Mouse (Mus musculus): Measurements from ENCODE around the gene Gm49384. TPM values are rescaled to one million over a fixed set of nuclear protein-coding genes. Genes with fewer than 3 reads are reported as not detected.

Gm49384 gene
- polyA plus RNA-seq, 1 experiment from 2014 or later = 18.4 TPM

DNA sequence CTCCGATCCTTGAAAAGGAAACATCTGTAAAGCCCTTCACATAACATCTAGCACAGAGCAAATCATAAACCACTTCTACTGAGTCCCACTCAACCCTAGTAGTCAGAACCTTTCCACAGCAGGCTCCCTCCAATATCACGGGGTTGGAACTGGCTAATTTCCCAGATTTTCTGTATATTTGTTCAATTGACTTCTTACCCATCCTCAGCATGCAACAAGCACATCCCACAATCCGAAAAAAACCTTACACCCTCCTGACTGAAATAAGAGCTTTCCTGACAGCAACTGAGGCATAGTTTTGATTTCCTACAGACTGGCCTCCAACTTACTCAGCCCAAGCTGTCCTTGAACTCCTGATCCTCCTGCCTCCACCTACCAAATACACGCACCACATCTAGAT lies 47.6 kb downstream of the Gm49384 start:
- Histone ChIP-seq H3K27ac (replicated peaks; ENCODE audit: low read depth, low read length) (no peak overlapping the region), H3K27me3 (replicated peaks; ENCODE audit: control insufficient read depth, insufficient read depth, low read length) (no peaks in the 10 kb centered on the region), H3K4me3 (ENCODE audit: low read depth, low read length) (no peak overlapping the region), H3K9me3 (ENCODE audit: control insufficient read depth, low read length) (no peaks in the 10 kb centered on the region), H3K4me1 (ENCODE audit: control insufficient read depth, insufficient read depth, low read length) (0 out of 2 replicates have a peak, but pooled peaks cover 4% of the 10 kb centered on the region), H3K9ac (ENCODE audit: low read depth, low read length) (no peak overlapping the region), H3K36me3 (ENCODE audit: control insufficient read depth, insufficient read depth, low read length) (peaks cover 20% of the 10 kb centered on the region), H3K4me2 (ENCODE audit: low read depth, low read length) (no peak overlapping the region)
- DNase-seq (ENCODE audit: low spot score) (no peak), ATAC-seq (ENCODE audit: low read depth) (no peak)
- WGBS = 81% methylated on average over 4 of the region's 4 CpGs

GRCm38 (mm10) chr12:69155923-69156322 lies 48.1 kb downstream of the Gm49384 start:
- Histone ChIP-seq H3K27me3 (replicated peaks; ENCODE audit: control insufficient read depth, insufficient read depth, low read length) (no peaks in the 10 kb centered on the region), H3K36me3 (ENCODE audit: control insufficient read depth, insufficient read depth, low read length) (peaks cover 20% of the 10 kb centered on the region), H3K4me1 (ENCODE audit: control insufficient read depth, insufficient read depth, low read length) (0 out of 2 replicates have a peak, but pooled peaks cover 4% of the 10 kb centered on the region), H3K9me3 (ENCODE audit: control insufficient read depth, low read length) (no peaks in the 10 kb centered on the region), H3K27ac (replicated peaks; ENCODE audit: low read depth, low read length) (no peak overlapping the region), H3K9ac (ENCODE audit: low read depth, low read length) (no peak overlapping the region), H3K4me3 (ENCODE audit: low read depth, low read length) (no peak overlapping the region), H3K4me2 (ENCODE audit: low read depth, low read length) (no peak overlapping the region)
- DNase-seq (ENCODE audit: low spot score) = no peak
- WGBS = 80% methylated on average over 2 of the region's 2 CpGs
- no peak for ATAC-seq (ENCODE audit: low read depth)

DNA sequence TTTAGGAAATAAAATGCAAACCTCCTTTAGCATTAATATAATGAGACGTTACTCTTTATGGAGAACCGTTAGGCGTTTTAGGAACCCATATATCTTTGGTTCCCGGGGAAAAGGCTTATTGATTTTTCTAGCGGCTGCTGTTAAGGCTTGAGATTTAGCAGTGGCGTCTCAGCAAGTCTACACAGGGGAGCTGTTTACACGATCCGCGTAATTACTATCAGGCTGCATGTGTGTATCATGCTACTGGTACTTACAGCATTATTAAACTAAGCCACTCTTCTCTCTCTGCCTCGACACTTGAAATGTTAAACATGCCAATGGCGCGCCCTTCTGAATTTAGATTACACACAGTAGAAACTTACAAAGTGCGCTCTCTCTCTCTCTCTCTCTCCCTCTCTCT lies 54.0 kb downstream of the Gm49384 start:
- DNase-seq (ENCODE audit: low spot score) (no peak), ATAC-seq (ENCODE audit: low read depth) (no peak)
- Histone ChIP-seq H3K4me3 (ENCODE audit: low read depth, low read length) (no peak overlapping the region), H3K9ac (ENCODE audit: low read depth, low read length) (no peak overlapping the region), H3K27me3 (replicated peaks; ENCODE audit: control insufficient read depth, insufficient read depth, low read length) (no peaks in the 10 kb centered on the region), H3K27ac (replicated peaks; ENCODE audit: low read depth, low read length) (no peak overlapping the region), H3K4me2 (ENCODE audit: low read depth, low read length) (no peak overlapping the region), H3K9me3 (ENCODE audit: control insufficient read depth, low read length) (no peaks in the 10 kb centered on the region), H3K4me1 (ENCODE audit: control insufficient read depth, insufficient read depth, low read length) (no peaks in the 10 kb centered on the region), H3K36me3 (ENCODE audit: control insufficient read depth, insufficient read depth, low read length) (no peaks in the 10 kb centered on the region)
- WGBS = 79% methylated on average over 13 of the region's 13 CpGs

- WGBS = 94% methylated on average over 5 of the region's 5 CpGs
- H3K36me3 ChIP-seq (ENCODE audit: control insufficient read depth, insufficient read depth, low read length) = no peaks in the 10 kb centered on the region
- H3K4me2 ChIP-seq (ENCODE audit: low read depth, low read length) = no peak overlapping the region
- no peak overlapping the region for H3K4me3 ChIP-seq (ENCODE audit: low read depth, low read length)
- H3K27ac ChIP-seq (replicated peaks; ENCODE audit: low read depth, low read length) = no peak overlapping the region
- ATAC-seq (ENCODE audit: low read depth) (no peak), DNase-seq (ENCODE audit: low spot score) (no peak)
- H3K9me3 ChIP-seq (ENCODE audit: control insufficient read depth, low read length) = no peaks in the 10 kb centered on the region
- no peak overlapping the region for H3K9ac ChIP-seq (ENCODE audit: low read depth, low read length)
- no peaks in the 10 kb centered on the region for H3K4me1 ChIP-seq (ENCODE audit: control insufficient read depth, insufficient read depth, low read length)
- no peaks in the 10 kb centered on the region for H3K27me3 ChIP-seq (replicated peaks; ENCODE audit: control insufficient read depth, insufficient read depth, low read length)
These were observed 56.8 kb downstream of the Gm49384 start for GRCm38 (mm10) chr12:69147166-69147735.

GRCm38 (mm10) chr12:69143460-69143859 lies 60.6 kb downstream of the Gm49384 start:
- no peak overlapping the region for H3K4me2 ChIP-seq (ENCODE audit: low read depth, low read length)
- no peaks in the 10 kb centered on the region for H3K36me3 ChIP-seq (ENCODE audit: control insufficient read depth, insufficient read depth, low read length)
- H3K9ac ChIP-seq (ENCODE audit: low read depth, low read length) = no peak overlapping the region
- ATAC-seq (ENCODE audit: low read depth) = no peak
- H3K4me1 ChIP-seq (ENCODE audit: control insufficient read depth, insufficient read depth, low read length) = no peaks in the 10 kb centered on the region
- DNase-seq (ENCODE audit: low spot score) = no peak
- H3K27me3 ChIP-seq (replicated peaks; ENCODE audit: control insufficient read depth, insufficient read depth, low read length) = no peaks in the 10 kb centered on the region
- H3K4me3 ChIP-seq (ENCODE audit: low read depth, low read length) = no peak overlapping the region
- no peaks in the 10 kb centered on the region for H3K9me3 ChIP-seq (ENCODE audit: control insufficient read depth, low read length)
- 62% methylated on average over 6 of the region's 6 CpGs for WGBS
- no peak overlapping the region for H3K27ac ChIP-seq (replicated peaks; ENCODE audit: low read depth, low read length)

DNA sequence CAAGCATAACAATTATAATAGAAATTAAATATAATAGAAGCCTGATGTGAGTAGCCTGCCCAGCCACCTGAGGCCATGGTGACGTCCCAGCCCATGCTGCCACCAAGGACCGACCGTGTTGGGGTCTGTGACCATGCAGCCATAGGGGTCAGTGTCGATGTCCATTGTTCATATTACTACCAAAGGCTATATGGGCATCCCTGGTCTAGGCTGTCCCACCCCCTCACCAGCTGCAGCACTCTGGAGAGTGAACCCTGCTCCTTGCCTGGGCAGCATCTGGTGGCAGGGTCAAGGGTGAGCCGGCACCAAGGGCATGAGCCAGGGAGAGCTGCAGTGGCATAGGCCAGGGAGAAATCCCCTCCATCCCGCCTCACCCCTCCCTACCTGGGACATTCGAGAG lies 64.2 kb downstream of the Gm49384 start:
- Histone ChIP-seq H3K9ac (ENCODE audit: low read depth, low read length) (no peak overlapping the region), H3K36me3 (ENCODE audit: control insufficient read depth, insufficient read depth, low read length) (no peaks in the 10 kb centered on the region), H3K27ac (replicated peaks; ENCODE audit: low read depth, low read length) (no peak overlapping the region)

More for the DNA sequence above, 64.2 kb downstream of the Gm49384 start:
- Histone ChIP-seq H3K4me3 (ENCODE audit: low read depth, low read length) (no peak overlapping the region), H3K4me1 (ENCODE audit: control insufficient read depth, insufficient read depth, low read length) (no peaks in the 10 kb centered on the region), H3K4me2 (ENCODE audit: low read depth, low read length) (no peak overlapping the region), H3K9me3 (ENCODE audit: control insufficient read depth, low read length) (no peaks in the 10 kb centered on the region), H3K27me3 (replicated peaks; ENCODE audit: control insufficient read depth, insufficient read depth, low read length) (no peaks in the 10 kb centered on the region)
- DNase-seq (ENCODE audit: low spot score) (no peak), ATAC-seq (ENCODE audit: low read depth) (no peak)
- 76% methylated on average over 7 of the region's 7 CpGs for WGBS

Small RNAs within 50 kb of the gene (microRNA-seq; reads per million reads assigned to microRNA genes)
- gene Gm47287 (ENCODE audit: borderline number of aligned reads) (not detected), gene Gm47295 (ENCODE audit: borderline number of aligned reads) (not detected)

Other genes with a start within 250 kb of the Gm49384 start
- 1,758 and 2,055 TPM in 2 replicates for gene Rps29, start 45.1 kb downstream of the Gm49384 start, polyA plus RNA-seq (2014; fragmentation: Nextera tagmentation; extraction: Ambion mirVana)
- 16.9 and 18.4 TPM in 2 replicates for gene Lrr1, start 35.5 kb downstream of the Gm49384 start, polyA plus RNA-seq (2014; fragmentation: Nextera tagmentation; extraction: Ambion mirVana)
- 562 and 692 TPM in 2 replicates for gene Rpl36al, start 20.2 kb downstream of the Gm49384 start, polyA plus RNA-seq (2014; fragmentation: Nextera tagmentation; extraction: Ambion mirVana)
- gene Mgat2, start 20.1 kb downstream of the Gm49384 start, polyA plus RNA-seq (2014; fragmentation: Nextera tagmentation; extraction: Ambion mirVana) = 65.5 and 66.1 TPM in 2 replicates
- gene Gm49383, start 7.2 kb downstream of the Gm49384 start, polyA plus RNA-seq (2014; fragmentation: Nextera tagmentation; extraction: Ambion mirVana) = 18.2 and 23.2 TPM in 2 replicates
- 5.5 and 6.0 TPM in 2 replicates for gene Dnaaf2, start 5.8 kb downstream of the Gm49384 start, polyA plus RNA-seq (2014; fragmentation: Nextera tagmentation; extraction: Ambion mirVana)
- gene Pole2, start 23.9 kb upstream of the Gm49384 start, polyA plus RNA-seq (2014; fragmentation: Nextera tagmentation; extraction: Ambion mirVana) = 21.4 and 23.9 TPM in 2 replicates
- gene Klhdc1, start 36.9 kb upstream of the Gm49384 start, polyA plus RNA-seq (2014; fragmentation: Nextera tagmentation; extraction: Ambion mirVana) = 9.0 and 9.8 TPM in 2 replicates
- 124 and 133 TPM in 2 replicates for gene Klhdc2, start 92.4 kb upstream of the Gm49384 start, polyA plus RNA-seq (2014; fragmentation: Nextera tagmentation; extraction: Ambion mirVana)
- 65.8 and 75.1 TPM in 2 replicates for gene Nemf, start 152.9 kb upstream of the Gm49384 start, polyA plus RNA-seq (2014; fragmentation: Nextera tagmentation; extraction: Ambion mirVana)
- 62.3 and 66.7 TPM in 2 replicates for gene Arf6, start 167.9 kb upstream of the Gm49384 start, polyA plus RNA-seq (2014; fragmentation: Nextera tagmentation; extraction: Ambion mirVana)
- gene Gm9887, start 168.2 kb upstream of the Gm49384 start, polyA plus RNA-seq (2014; fragmentation: Nextera tagmentation; extraction: Ambion mirVana) = 1.7 and 1.8 TPM in 2 replicates